Mouse (Mus musculus): ENCODE results near the gene Zbtb46. TPM values are rescaled to one million over a fixed set of nuclear protein-coding genes. Genes with fewer than 3 reads are reported as not detected.

Gene Zbtb46
- 0.74 and 1.0 TPM in 2 replicates for total RNA-seq (2017)

DNA sequence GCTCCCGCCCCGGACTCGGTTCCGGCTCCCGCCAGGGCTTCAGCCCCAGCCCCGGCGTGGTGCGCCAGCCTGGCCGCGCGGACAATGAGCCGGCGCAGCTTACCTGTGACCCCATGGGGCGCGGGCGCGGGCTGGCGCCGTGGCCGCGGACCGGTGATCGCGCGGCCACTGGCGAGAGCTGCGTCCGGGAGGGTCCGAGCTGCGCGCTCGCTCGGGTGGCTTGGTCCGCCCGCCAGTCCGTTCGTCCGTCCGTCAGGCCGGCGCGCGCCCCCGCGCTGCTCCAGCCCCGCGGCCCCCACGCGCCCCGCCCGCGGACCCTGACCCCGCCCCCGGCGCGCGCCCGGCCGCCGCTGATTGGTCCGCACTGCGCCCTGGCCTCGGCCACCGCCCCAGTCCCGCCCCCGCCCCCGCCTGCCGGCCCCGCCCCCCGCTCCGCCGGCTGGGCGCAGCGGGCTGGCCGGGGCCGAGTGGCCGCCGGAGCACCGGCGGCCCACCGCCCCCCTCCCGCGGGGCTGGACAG lies at the start of gene Zbtb46:
Zbtb46 (minus strand) TSS at position 274 of the 520 bp plus-strand sequence.
- no peak for ATAC-seq (ENCODE audit: extremely low read depth, insufficient number of reproducible peaks, low FRiP score, poor library complexity, severe bottlenecking)

DNA sequence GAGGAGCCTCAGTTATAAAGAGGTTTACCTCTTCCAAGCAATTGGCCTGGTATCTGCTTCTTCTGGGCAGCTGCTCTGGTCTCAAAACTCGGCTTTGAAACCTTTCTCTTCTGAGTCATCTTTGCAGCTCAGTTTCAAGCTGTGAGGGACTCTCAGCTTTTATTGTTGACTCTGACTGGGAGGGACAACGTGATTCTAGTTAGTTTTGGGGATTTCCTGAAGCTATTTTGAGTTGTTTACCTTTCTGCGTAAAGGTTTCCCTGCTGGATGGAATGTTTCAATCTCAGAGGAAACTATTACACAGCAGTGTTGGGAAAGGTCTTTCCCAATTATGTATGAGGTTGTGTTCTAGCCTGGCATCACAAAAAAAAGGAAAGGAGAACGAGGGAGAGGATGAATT lies 39.4 kb upstream of the Zbtb46 start:
- no peak for ATAC-seq (ENCODE audit: extremely low read depth, insufficient number of reproducible peaks, low FRiP score, poor library complexity, severe bottlenecking)

DNA sequence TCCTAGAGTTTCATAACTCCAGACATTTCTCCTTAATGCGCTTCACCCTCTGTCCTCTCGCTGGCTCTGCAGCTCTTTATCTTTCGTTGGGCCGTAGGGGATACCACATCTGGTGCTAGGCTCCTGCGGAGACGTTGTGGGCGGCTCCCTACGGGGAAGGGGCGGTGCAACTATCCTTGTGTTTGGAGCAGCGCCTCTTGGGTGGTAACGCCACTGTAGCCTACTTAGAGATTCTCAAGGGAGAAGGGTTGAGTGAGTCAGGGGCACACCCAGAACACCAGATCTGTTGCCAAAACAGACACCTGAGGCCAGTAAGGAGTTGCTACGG lies 38.3 kb upstream of the Zbtb46 start:
- peak; percentile 14; the same call in 1 of the 2 replicates for ATAC-seq (ENCODE audit: extremely low read depth, insufficient number of reproducible peaks, low FRiP score, poor library complexity, severe bottlenecking)

DNA sequence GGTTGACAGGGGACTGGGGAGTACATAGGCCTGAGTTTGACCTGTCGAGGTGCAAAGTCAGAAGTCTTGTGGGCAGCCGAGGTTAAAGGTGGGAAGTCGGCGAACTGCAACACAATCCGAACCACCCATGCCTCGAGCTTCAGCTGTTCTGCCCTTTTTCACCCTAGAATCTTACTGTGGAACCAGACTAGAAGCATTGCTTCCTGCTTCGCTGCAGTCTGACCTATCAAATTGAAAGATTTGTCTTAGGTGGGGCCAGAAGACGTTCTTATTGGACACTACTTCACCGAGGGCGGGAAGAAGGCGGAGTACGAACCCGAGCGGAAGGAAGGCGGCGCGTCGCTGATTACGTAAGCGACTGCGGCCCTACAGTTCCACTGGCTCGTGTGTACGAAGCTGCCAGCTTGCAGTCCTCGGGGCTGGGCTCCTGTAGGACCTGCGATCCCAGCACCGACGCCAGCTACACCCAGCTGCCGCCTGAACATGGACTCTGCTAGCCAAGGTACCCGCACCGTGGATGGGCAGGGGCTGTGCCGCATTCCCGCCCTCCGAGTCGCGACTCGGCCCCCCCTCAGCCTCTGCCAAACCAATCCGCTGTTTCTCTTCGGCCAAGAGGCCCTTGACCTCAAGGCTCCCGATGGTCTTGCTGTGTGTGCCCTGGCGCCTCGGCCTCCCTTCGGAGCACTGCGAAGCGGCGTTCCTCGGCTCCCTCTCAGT lies 37.8 kb upstream of the Zbtb46 start, which contains the start of gene Tpd52l2:
Tpd52l2 (plus strand) TSS at position 312 of the 717 bp plus-strand sequence.
- ATAC-seq (ENCODE audit: extremely low read depth, insufficient number of reproducible peaks, low FRiP score, poor library complexity, severe bottlenecking) = peak; percentile 84

DNA sequence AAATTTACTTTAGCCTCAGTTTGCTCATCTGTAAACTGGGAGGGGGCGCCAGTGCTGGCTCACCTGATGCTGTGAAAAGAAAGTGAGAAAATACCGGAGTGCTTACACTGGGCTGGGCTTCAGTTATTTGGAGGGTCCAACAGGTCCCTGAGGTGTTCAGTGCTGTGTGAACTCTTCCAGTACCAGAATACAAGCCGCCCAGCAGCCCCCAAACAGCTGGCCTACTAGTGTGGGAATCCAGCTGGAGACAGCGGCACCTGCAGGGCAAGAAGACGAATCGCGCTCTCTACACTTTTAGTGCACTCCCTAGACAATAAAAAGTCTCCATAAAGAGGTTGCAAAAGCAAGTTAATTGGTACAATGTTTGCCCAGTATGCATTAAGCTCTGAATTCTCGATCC lies 37.1 kb upstream of the Zbtb46 start:
- peak; percentile 49 for ATAC-seq (ENCODE audit: extremely low read depth, insufficient number of reproducible peaks, low FRiP score, poor library complexity, severe bottlenecking)

DNA sequence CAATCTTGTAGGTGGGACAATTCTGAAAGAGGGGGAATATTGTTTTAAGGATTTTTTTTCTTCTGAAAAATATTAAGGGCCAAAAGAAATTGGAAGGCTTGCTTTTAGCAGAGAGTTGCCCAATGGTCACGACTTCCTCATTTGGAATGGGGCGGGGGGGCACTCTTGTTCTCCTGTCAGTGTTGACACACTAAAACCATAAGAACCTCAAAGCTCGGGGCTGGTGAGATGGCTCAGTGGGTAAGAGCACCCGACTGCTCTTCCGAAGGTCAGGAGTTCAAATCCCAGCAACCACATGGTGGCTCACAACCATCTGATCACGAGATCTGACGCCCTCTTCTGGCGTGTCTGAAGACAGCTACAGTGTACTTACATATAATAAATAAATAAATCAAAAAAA lies 36.6 kb upstream of the Zbtb46 start:
- peak; percentile 46 for ATAC-seq (ENCODE audit: extremely low read depth, insufficient number of reproducible peaks, low FRiP score, poor library complexity, severe bottlenecking)

DNA sequence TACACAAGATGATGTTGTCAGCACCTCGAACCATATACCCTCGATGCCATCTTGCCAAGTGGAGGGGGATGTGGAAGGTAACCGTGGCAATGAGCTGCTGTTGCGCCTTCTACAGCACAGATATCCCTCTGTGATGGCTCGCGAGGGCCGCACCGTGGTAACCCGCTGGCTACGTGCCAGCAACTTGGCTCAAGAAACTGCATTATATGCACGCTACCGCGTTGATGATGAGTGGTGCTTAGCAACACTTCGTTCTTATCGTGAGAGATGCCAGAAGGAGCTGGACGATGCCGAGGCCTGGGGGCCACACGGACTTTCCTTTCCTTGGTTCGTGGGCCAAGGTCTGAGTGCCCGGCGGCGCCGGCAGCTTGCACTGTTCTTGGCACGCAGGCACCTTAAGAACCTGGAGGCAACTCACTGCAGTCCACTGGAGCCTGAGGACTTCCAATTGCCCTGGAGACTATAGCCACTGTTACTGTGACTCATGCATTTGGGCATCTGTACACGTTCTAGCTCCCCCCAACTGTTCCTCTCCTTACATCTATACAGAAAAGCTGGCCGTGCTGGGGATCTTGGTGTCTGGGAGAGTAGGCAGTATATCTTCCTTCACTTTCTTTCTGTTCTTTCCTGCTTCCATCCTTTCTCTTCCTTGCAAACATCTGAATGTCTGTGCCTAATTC lies 35.2 kb upstream of the Zbtb46 start:
- ATAC-seq (ENCODE audit: extremely low read depth, insufficient number of reproducible peaks, low FRiP score, poor library complexity, severe bottlenecking) = no peak

DNA sequence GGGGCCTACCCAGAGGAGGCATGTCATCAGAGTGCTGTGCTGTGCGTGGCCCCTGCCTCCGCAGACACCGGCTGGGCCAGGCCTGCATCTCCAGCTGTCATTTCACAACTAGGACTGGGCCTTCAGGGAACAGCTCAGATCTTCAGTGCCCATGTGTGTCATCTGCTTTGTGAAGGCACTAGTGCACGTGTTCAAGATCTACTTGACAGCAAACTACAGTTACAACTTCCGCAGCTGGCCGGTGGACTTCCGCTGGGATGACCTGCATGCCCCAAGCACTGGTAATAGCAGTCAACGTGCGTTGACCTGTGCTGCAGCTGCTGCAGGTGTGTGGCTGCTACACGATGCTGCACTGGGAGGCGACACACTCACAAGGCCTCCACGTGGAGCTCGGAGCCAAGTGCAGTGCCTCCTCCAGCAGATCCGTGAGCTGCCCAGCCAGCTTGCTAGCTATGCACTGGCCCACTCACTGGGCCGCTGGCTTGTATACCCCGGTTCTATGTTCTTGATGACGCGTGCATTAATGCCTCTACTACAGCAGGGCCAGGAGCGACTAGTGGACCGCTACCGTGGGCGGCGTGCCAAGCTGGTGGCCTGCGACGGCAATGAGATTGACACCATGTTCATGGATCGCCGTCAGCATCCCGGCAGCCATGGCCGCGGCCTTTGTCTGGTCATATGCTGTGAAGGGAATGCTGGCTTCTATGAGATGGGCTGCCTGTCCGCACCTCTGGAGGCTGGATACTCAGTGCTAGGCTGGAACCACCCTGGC lies 34.1 kb upstream of the Zbtb46 start, which contains the start of gene Abhd16b:
Abhd16b (plus strand) TSS at position 51 of the 772 bp plus-strand sequence.
- no peak for ATAC-seq (ENCODE audit: extremely low read depth, insufficient number of reproducible peaks, low FRiP score, poor library complexity, severe bottlenecking)

DNA sequence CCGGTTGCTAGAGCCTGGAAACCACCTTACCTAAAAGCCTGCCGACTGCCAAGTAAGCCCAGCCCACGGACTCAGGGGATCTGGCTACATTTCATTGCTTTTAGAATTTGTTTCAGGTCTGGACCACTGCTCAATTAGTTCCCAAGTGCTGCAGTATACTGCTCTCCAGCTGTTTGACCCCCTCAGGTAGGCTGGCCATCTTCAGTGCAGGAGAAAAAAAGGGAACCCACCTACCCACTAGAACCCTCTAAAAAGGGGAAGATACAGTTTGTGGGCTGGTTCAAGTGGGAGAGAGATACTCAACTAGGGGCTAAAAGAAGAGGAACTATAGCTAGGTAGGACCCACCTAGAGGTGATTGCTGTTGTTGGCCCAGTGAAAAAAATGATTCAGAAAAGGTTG lies 33.0 kb upstream of the Zbtb46 start:
- peak; percentile 9; the same call in 1 of the 2 replicates for ATAC-seq (ENCODE audit: extremely low read depth, insufficient number of reproducible peaks, low FRiP score, poor library complexity, severe bottlenecking)

DNA sequence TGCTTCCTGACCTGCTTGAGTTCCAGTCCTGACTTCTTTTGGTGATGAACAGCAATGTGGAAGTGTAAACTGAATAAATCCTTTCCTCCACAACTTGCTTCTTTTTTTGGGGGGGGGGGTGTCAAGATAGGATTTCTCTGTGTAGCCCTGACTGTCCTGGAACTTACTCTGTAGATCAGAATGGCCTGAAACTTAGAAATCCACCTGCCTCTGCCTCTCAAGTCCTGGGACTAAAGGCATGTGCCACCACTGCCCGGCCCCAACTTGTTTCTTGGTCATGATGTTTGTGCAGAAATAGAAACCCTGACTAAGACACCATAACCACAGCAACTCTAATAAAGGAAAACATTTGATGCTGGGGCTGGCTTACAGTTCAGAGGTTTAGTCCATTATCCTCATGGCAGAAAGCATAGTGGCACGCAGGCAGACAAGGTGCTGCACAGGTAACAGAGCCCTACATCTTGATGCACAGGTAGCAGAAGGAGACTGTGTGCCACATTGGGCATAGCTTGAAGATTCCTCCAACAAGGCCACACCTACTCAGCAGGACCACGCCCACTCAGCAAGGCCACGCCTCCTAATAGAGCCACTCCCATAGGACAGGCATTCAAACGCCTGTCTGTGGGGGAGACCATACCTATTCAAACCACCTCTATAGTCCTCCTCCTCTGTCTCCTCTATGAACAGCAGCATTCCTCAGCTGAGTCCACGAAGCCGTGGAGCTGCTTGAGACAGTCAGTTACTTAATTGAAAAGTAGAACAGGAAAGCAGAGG lies 32.4 kb upstream of the Zbtb46 start:
- ATAC-seq (ENCODE audit: extremely low read depth, insufficient number of reproducible peaks, low FRiP score, poor library complexity, severe bottlenecking) = peak; percentile 29; the same call in 1 of the 2 replicates

DNA sequence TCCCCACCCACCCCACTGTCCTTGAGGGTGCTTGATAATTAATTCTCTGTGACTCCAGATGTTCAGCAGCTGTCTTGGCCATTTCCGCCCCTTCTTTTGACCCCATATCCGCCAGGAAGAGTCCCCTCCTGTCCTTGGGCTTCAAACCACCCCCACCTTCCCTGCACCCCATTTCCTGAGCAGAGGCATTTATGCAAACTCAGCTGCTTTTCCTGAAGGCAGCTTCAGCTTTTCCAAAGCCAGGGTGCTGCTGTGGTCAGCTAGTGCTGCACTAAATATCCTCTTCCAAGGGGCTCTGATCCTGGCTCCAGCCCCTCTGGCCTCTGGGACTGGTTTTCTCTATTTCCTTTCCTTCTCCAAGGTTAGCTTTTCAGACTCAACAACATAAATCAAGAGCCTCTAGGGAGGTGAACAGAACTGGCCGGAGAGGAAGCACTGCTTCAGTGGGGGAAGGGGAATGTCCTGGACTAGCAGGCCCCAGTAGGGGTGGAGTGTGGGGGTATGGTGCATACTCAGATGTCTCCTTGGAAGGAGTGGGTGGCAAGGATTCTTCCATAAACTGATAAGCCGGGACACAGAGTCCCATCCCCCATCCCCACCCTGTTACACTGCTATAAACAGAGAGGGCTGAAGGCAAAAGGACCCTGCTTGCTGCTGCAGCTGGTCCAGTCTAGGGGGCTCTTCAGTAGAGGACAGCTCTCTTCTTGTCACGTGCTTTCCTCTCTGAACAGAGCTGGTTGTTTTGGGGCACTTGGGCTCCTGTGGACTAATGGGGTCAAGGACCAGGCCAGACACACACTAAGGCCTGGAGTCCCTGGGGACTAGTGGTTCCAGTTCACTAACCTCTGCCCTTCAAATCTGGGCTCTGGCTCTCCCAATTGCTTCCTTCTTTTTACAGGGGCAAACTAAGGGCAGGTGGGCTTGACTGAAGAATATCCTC lies 28.4 kb upstream of the Zbtb46 start:
- no peak for ATAC-seq (ENCODE audit: extremely low read depth, insufficient number of reproducible peaks, low FRiP score, poor library complexity, severe bottlenecking)

DNA sequence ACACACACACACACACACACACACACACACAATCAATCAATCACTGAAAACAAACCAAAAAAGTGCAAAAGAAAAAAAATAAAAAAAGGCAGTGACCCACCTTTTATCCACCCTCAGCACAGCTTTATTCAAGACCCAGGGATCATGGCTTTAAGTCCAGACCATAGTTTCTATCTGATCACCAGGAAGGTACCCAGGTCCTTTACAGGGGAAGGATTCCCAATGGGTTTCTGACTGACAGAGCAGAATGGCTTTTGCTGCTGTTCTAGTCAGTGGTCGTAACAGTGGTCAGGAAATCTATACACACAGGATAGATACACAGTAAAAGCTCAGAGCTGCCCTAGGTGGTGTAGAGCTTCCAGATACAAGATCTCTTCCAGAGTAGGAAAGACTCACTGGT lies 26.5 kb upstream of the Zbtb46 start:
- ATAC-seq (ENCODE audit: extremely low read depth, insufficient number of reproducible peaks, low FRiP score, poor library complexity, severe bottlenecking) = no peak

DNA sequence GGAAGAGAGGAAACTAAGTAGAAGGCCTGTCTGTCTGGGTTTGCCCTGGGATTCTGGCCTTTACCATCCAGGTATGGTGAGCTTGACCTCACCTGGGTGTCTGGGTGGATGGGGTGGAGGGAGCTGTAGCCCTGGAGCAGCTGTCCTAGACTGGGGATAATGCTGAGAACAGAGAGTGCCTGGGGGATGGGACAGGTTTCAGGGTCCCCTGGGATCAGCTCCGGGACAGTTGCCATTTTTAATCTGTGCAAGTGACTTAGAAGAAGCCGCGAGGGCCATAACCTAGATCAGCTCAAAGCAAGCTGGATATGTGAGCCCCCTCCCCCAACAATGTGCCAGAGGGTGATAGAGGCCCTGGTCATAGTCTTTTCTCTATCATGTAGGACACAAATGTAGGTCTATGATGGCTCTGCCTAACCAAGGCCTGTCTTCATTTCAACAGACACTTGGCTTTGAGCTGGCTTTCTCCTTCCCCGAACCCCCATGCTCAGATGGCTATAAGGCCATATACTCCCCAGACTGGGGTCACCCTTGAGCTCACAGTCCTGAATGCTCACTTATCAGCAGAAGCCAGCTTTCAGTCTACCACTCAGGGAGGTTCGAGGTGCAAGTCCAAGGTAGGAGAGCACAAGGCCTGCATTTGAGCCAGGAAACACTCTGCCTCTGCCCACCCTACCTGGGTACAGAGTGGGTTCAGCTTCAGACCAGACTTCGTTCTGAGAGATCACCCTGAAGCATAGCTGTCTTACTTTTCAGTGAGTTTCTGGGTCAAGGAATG lies 25.4 kb upstream of the Zbtb46 start:
- ATAC-seq (ENCODE audit: extremely low read depth, insufficient number of reproducible peaks, low FRiP score, poor library complexity, severe bottlenecking) = no peak

DNA sequence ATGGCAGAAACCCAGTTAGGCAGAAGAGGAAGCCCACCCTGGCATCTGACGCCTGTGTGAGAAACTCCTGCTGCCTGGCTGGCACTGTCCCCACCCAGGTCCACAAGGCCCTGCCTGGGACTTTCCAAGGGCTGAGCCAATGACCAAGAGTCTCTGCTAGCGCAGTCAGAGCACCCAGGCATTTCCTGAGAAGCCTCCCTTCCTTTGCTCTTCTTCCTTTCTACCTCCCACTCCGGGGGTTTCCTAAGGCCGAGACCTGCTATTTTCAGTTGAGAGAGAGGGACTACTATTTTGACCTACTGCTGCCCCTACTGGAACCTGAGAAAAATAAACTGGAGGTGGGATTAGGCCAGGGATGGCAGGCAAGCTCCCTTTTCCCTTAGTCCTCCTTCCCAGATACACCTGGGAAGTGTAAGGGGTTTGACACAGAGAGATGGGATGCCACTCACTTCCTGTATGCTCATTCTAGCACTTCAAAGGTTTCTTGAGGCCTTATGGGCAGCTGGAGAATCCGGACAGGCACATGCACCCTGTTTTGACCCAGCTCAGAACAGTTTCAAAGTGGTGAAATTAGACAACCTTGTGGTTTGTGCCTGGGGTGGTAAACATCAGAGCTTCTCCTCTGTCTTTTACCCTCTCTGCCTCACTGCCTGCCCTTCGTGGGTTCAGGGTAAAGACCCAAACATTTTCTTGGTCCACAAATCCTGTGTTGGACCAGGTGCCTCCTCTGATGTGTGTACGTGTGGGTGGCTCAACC lies 24.5 kb upstream of the Zbtb46 start:
- ATAC-seq (ENCODE audit: extremely low read depth, insufficient number of reproducible peaks, low FRiP score, poor library complexity, severe bottlenecking) = peak; percentile 55

DNA sequence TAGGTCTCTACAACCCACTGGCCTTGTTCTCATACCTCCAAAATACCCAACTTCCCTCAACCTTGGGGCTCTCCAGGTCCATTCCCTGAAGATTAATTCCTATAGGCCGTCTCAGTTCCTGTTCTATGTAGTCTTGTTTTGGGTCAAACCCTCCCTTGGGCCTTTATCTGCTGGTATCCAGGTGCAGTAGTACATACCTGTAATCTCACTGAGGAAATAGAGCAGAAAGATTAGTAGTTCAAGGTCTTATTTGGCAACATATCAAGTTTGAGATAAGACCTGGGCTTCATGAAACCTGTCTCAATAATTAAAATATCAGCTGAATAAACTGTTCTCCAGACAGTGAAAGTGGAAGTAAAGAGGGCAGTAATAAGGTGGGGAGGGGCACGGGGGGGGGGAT lies 23.9 kb upstream of the Zbtb46 start:
- ATAC-seq (ENCODE audit: extremely low read depth, insufficient number of reproducible peaks, low FRiP score, poor library complexity, severe bottlenecking) = no peak

DNA sequence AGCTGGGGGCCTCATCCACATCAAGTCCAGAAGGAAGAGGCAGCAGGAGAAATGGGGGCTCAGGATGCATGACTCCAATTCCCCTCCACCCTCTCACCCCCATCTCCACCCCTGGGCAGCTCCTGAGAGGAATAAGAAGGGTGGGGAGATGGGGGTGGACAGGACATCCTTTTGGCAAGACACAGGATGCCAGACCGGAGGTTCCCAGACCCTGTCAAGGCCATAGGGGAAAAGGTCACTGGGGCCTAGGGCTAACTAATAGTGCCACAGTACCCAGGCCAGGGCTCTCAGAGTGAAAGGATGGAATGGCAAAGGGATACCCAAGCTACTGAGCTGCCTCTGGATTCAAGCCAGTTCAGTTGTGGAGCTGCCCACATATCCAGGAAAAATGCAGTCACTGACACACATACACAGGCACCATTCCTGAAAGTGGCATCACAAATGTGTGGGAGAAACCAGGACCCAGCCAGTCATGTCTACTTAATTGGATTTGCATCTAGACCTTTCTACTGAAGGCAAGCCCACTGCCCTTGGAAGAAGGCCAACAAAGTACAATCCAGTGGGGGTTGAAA lies 13.1 kb upstream of the Zbtb46 start:
- ATAC-seq (ENCODE audit: extremely low read depth, insufficient number of reproducible peaks, low FRiP score, poor library complexity, severe bottlenecking) = no peak

Data from neutrophil, adult 5-6 weeks (primary cell).